Mouse (Mus musculus) midbrain, embryonic 10.5 days (tissue): ENCODE results near the gene Snai3. TPM values are rescaled to one million over a fixed set of nuclear protein-coding genes. Genes with fewer than 3 reads are reported as not detected.

Experiments
- DNase-seq: peaks from one replicate; pipeline ENCODE4 v3.0.0-alpha.2; 2017; ENCODE audit warnings: low spot score
- H3K27ac ChIP-seq: fragments of 300-500 bp; sonication (generic); replicated peaks from 2 replicates; pipeline ENCODE4 v1.5.1; 2016; ENCODE audit warnings: mild to moderate bottlenecking
- H3K27me3 ChIP-seq: fragments of 300-500 bp; sonication (generic); 2 replicates; pipeline ENCODE4 v1.6.1; 2016; ENCODE audit warnings: low read depth, mild to moderate bottlenecking; ENCODE audit not compliant: poor library complexity, severe bottlenecking
- H3K36me3 ChIP-seq: fragments of 300-500 bp; sonication (generic); 2 replicates; pipeline ENCODE4 v1.6.1; 2016; ENCODE audit warnings: mild to moderate bottlenecking, moderate library complexity
- H3K4me1 ChIP-seq: fragments of 300-500 bp; sonication (generic); 2 replicates; pipeline ENCODE4 v1.6.1; 2016
- H3K4me3 ChIP-seq: fragments of 300-500 bp; sonication (generic); 2 replicates; pipeline ENCODE4 v1.5.1; 2016; ENCODE audit warnings: mild to moderate bottlenecking, moderate library complexity
- H3K9me3 ChIP-seq: fragments of 300-500 bp; sonication (generic); replicated peaks from 2 replicates; pipeline ENCODE4 v1.6.1; 2016; ENCODE audit warnings: mild to moderate bottlenecking
- WGBS: fragments of 180-500 bp; shearing (Covaris S2); methylation state at CpG from one replicate; pipeline ENCODE4 v1.1.7; 2016; 5-methylcytosine and 5-hydroxymethylcytosine counted together
- polyA plus RNA-seq: library from polyadenylated mRNA; unstranded; fragments of >200 nt; fragmentation: Nextera tagmentation; extraction: Ambion mirVana; gene quantifications from 2 replicates; pipeline ENCODE4 v1.2.1, GENCODE M21; 2016

Snai3 gene
- 0.07 TPM in 1 of 2 replicates, not detected in the other for polyA plus RNA-seq

GRCm38 (mm10) chr8:122460524-122461472 lies at the start of gene Snai3:
Gene Snai3, minus strand, starts transcription at chr8:122460733.
- peak within 1 kb of the TSS; percentile 53 for H3K4me3 ChIP-seq
- no peaks in the 10 kb centered on the region; the same call in 1 of the 2 replicates for H3K36me3 ChIP-seq
- H3K27ac ChIP-seq, result no peak within 1 kb of the TSS
- peak; percentile 47 for DNase-seq
- H3K27me3 ChIP-seq, result peaks cover 74% of the 10 kb centered on the region
- peaks cover 30% of the 10 kb centered on the region for H3K4me1 ChIP-seq
- no peaks in the 10 kb centered on the region for H3K9me3 ChIP-seq
- 4% methylated on average over 56 of the region's 56 CpGs for WGBS

GRCm38 (mm10) chr8:122500856-122501255 lies 40.3 kb upstream of the Snai3 start:
- peak; percentile 70 for DNase-seq
- 43% methylated on average over 10 of the region's 10 CpGs for WGBS
- peaks cover 4% of the 10 kb centered on the region; the same call in 1 of the 2 replicates for H3K36me3 ChIP-seq

GRCm38 (mm10) chr8:122497912-122498311 lies 37.4 kb upstream of the Snai3 start:
- Histone ChIP-seq H3K4me1 (no peaks in the 10 kb centered on the region; the same call in 1 of the 2 replicates), H3K27me3 (no peaks in the 10 kb centered on the region), H3K36me3 (peaks cover 16% of the 10 kb centered on the region; the same call in 1 of the 2 replicates), H3K9me3 (no peaks in the 10 kb centered on the region), H3K27ac (no peak overlapping the region), H3K4me3 (no peak overlapping the region)
- WGBS, result 67% methylated on average over 17 of the region's 17 CpGs
- DNase-seq, result no peak

More at GRCm38 (mm10) chr8:122500856-122501255, 40.3 kb upstream of the Snai3 start:
- no peaks in the 10 kb centered on the region for H3K9me3 ChIP-seq
- no peaks in the 10 kb centered on the region for H3K27me3 ChIP-seq
- no peak overlapping the region for H3K4me3 ChIP-seq
- no peak overlapping the region for H3K27ac ChIP-seq
- no peaks in the 10 kb centered on the region; the same call in 1 of the 2 replicates for H3K4me1 ChIP-seq

GRCm38 (mm10) chr8:122497016-122497734 lies 36.6 kb upstream of the Snai3 start:
- Histone ChIP-seq H3K4me3 (no peak overlapping the region), H3K27ac (no peak overlapping the region), H3K9me3 (no peaks in the 10 kb centered on the region), H3K36me3 (peaks cover 16% of the 10 kb centered on the region; the same call in 1 of the 2 replicates), H3K27me3 (no peaks in the 10 kb centered on the region), H3K4me1 (no peaks in the 10 kb centered on the region; the same call in 1 of the 2 replicates)
- 86% methylated on average over 12 of the region's 12 CpGs for WGBS
- DNase-seq, result no peak

GRCm38 (mm10) chr8:122488387-122488786 lies 27.9 kb upstream of the Snai3 start:
- WGBS, result 95% methylated on average over 9 of the region's 9 CpGs
- Histone ChIP-seq H3K9me3 (no peaks in the 10 kb centered on the region), H3K4me1 (no peaks in the 10 kb centered on the region), H3K36me3 (peaks cover 40% of the 10 kb centered on the region), H3K27me3 (no peaks in the 10 kb centered on the region), H3K27ac (no peak overlapping the region), H3K4me3 (no peak overlapping the region)
- DNase-seq, result no peak

- Histone ChIP-seq H3K4me3 (no peak overlapping the region), H3K4me1 (no peaks in the 10 kb centered on the region), H3K36me3 (peaks cover 68% of the 10 kb centered on the region), H3K9me3 (no peaks in the 10 kb centered on the region), H3K27me3 (no peaks in the 10 kb centered on the region), H3K27ac (no peak overlapping the region)
- DNase-seq, result no peak
- 94% methylated on average over 12 of the region's 12 CpGs for WGBS
These were observed 24.3 kb upstream of the Snai3 start for GRCm38 (mm10) chr8:122484831-122485230.

GRCm38 (mm10) chr8:122483877-122484276 lies 23.3 kb upstream of the Snai3 start:
- no peak overlapping the region for H3K4me3 ChIP-seq
- H3K27me3 ChIP-seq, result no peaks in the 10 kb centered on the region
- H3K36me3 ChIP-seq, result peaks cover 73% of the 10 kb centered on the region
- H3K9me3 ChIP-seq, result no peaks in the 10 kb centered on the region
- DNase-seq, result no peak
- 95% methylated on average over 7 of the region's 7 CpGs for WGBS
- H3K27ac ChIP-seq, result no peak overlapping the region
- H3K4me1 ChIP-seq, result 0 out of 2 replicates have a peak, but pooled peaks cover 4% of the 10 kb centered on the region

- Histone ChIP-seq H3K9me3 (no peaks in the 10 kb centered on the region), H3K27ac (no peak overlapping the region), H3K4me3 (no peak overlapping the region), H3K36me3 (peaks cover 84% of the 10 kb centered on the region), H3K27me3 (no peaks in the 10 kb centered on the region), H3K4me1 (peaks cover 8% of the 10 kb centered on the region)
- WGBS, result 96% methylated on average over 8 of the region's 8 CpGs
- DNase-seq, result no peak
These were observed 21.9 kb upstream of the Snai3 start for GRCm38 (mm10) chr8:122482448-122482847.

GRCm38 (mm10) chr8:122475580-122476320 lies 15.2 kb upstream of the Snai3 start, which contains the start of the genes Rnf166 and Ctu2:
Gene Rnf166, minus strand, starts transcription at chr8:122476064.
Gene Ctu2, plus strand, starts transcription at chr8:122476143.
- Histone ChIP-seq H3K36me3 (peaks cover 63% of the 10 kb centered on the region), H3K27me3 (no peaks in the 10 kb centered on the region), H3K4me3 (peak within 1 kb of the TSS; percentile 81), H3K9me3 (no peaks in the 10 kb centered on the region), H3K4me1 (peaks cover 34% of the 10 kb centered on the region), H3K27ac (peak within 1 kb of the TSS; percentile 92)
- WGBS, result under 1% methylated on average over 101 of the region's 103 CpGs
- DNase-seq, result peak; percentile 93

- no peak for DNase-seq
- H3K9me3 ChIP-seq, result no peaks in the 10 kb centered on the region
- peak overlapping the region; percentile 92 for H3K27ac ChIP-seq
- peak overlapping the region; percentile 81 for H3K4me3 ChIP-seq
- WGBS, result 17% methylated on average over 16 of the region's 16 CpGs
- H3K4me1 ChIP-seq, result peaks cover 34% of the 10 kb centered on the region
- H3K27me3 ChIP-seq, result no peaks in the 10 kb centered on the region
- peaks cover 63% of the 10 kb centered on the region for H3K36me3 ChIP-seq
These were observed 14.5 kb upstream of the Snai3 start for GRCm38 (mm10) chr8:122474951-122475560.

GRCm38 (mm10) chr8:122473911-122474421 lies 13.4 kb upstream of the Snai3 start:
- DNase-seq, result no peak

More at GRCm38 (mm10) chr8:122473911-122474421, 13.4 kb upstream of the Snai3 start:
- Histone ChIP-seq H3K27ac (no peak overlapping the region), H3K9me3 (no peaks in the 10 kb centered on the region), H3K4me1 (peaks cover 31% of the 10 kb centered on the region), H3K36me3 (peaks cover 59% of the 10 kb centered on the region), H3K4me3 (peak overlapping the region; percentile 18; the same call in 1 of the 2 replicates), H3K27me3 (no peaks in the 10 kb centered on the region)
- WGBS, result 94% methylated on average over 8 of the region's 8 CpGs
